Mouse (Mus musculus) lung, postnatal 0 days (tissue): ENCODE results near the gene Trmt61a. TPM values are rescaled to one million over a fixed set of nuclear protein-coding genes. Genes with fewer than 3 reads are reported as not detected.
"Not testable (repeated sequence)": the region's sequence is repeated elsewhere in the genome, so short reads cannot be mapped to it uniquely, and the experiment has no call there.

ENCODE experiments used
- ATAC-seq: fragments of 200-750 bp; cut with Nextera tagmentation; 2 replicates; pipeline ENCODE4 v1.8.0; 2017; ENCODE audit warnings: moderate library complexity
- DNase-seq: peaks from one replicate; pipeline ENCODE4 v3.0.0-alpha.2; 2016; ENCODE audit warnings: low spot score
- H3K27ac ChIP-seq: fragments of 300-500 bp; sonication (generic); 2 replicates; pipeline ENCODE4 v1.5.1; 2014; ENCODE audit warnings: antibody characterized with exemption, mild to moderate bottlenecking, low read length, mixed read lengths
- H3K27me3 ChIP-seq: fragments of 300-500 bp; sonication (generic); replicated peaks from 2 replicates; pipeline ENCODE4 v1.6.1; 2014; ENCODE audit warnings: low read length, mixed read lengths; ENCODE audit not compliant: insufficient read depth
- H3K36me3 ChIP-seq: fragments of 300-500 bp; sonication (generic); 2 replicates; pipeline ENCODE4 v1.6.1; 2014; ENCODE audit warnings: low read length, mixed read lengths; ENCODE audit not compliant: insufficient read depth
- H3K4me1 ChIP-seq: fragments of 300-500 bp; sonication (generic); 2 replicates; pipeline ENCODE4 v1.6.1; 2014; ENCODE audit warnings: antibody characterized with exemption, low read depth, low read length, mixed read lengths; ENCODE audit not compliant: insufficient read depth
- H3K4me2 ChIP-seq: fragments of 300-500 bp; sonication (generic); replicated peaks from 2 replicates; pipeline ENCODE4 v1.6.1; 2014; ENCODE audit warnings: low read depth, mild to moderate bottlenecking, low read length, moderate library complexity, mixed read lengths
- H3K4me3 ChIP-seq: fragments of 300-500 bp; sonication (generic); 2 replicates; pipeline ENCODE4 v1.5.1; 2014; ENCODE audit warnings: low read depth, low read length
- H3K9ac ChIP-seq: fragments of 300-500 bp; sonication (generic); replicated peaks from 2 replicates; pipeline ENCODE4 v1.6.1; 2014; ENCODE audit warnings: low read depth, mild to moderate bottlenecking
- H3K9me3 ChIP-seq: fragments of 300-500 bp; sonication (generic); 2 replicates; pipeline ENCODE4 v1.6.1; 2016; ENCODE audit warnings: low read length, mixed read lengths
- CTCF ChIP-seq: IDR thresholded peaks from 2 replicates; pipeline ENCODE4 v1.5.1; 2016; ENCODE audit warnings: antibody characterized with exemption, mild to moderate bottlenecking
- EP300 ChIP-seq: IDR thresholded peaks from 2 replicates; pipeline ENCODE4 v1.6.1; 2016; ENCODE audit warnings: antibody characterized with exemption, mild to moderate bottlenecking, control low read depth
- WGBS: fragments of 180-500 bp; shearing (Covaris S2); extraction: QIAGEN DNeasy Blood & Tissue Kit; methylation state at CpG from one replicate; pipeline ENCODE4 v1.1.7; 2014; 5-methylcytosine and 5-hydroxymethylcytosine counted together
- polyA plus RNA-seq: library from polyadenylated mRNA; unstranded; fragments of >200 nt; fragmentation: Nextera tagmentation; extraction: Ambion mirVana; gene quantifications from 2 replicates; pipeline ENCODE4 v1.2.1, GENCODE M21; 2015

Gene Trmt61a
- polyA plus RNA-seq, 1 experiment from 2014 or later = 4.3 TPM

DNA sequence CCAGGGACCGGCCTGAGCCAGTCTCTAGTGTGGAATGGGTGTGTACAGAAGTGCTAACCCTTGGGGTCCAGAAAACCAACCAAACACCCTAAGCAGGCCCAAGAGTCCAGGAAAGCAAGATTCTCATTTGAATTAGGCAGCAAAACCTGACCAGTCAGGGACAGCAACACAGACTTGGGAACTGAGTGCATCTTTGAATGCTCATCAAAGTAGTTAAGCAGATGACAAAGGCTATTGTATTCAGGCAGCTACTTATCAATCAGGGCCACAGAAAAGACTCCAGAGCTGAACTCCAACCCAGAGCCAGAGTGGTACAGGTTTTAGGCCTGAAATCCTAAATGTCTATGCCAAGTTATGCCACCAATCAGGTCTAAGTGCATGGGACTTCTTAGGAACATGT lies 17.3 kb upstream of the Trmt61a start:
- DNase-seq = no peak
- Histone ChIP-seq H3K9me3 (no peaks in the 10 kb centered on the region), H3K27me3 (no peaks in the 10 kb centered on the region), H3K9ac (no peak overlapping the region), H3K36me3 (peaks cover 1% of the 10 kb centered on the region), H3K4me1 (peaks cover 13% of the 10 kb centered on the region; the same call in 1 of the 2 replicates), H3K27ac (no peak overlapping the region), H3K4me3 (no peak overlapping the region), H3K4me2 (no peak overlapping the region)
- 94% methylated on average over 1 of the region's 1 CpGs for WGBS
- no peak for ATAC-seq
- TF ChIP-seq CTCF (no peak), EP300 (no peak)

DNA sequence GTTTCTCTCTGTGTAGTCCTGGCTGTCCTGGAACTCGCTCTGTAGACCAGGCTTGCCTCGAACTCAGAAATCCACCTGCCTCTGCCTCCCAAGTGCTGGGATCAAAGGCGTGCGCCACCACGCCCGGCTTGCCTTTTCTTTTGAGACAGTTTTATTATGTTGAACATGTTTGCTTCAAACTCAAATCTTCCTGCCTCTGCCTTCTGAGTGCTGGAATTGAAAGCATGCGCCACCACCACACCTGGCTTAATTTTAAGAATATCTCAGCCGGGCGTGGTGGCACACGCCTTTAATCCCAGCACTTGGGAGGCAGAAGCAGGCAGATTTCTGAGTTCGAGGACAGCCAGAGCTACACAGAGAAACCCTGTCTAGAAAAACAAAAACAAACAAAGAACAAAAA lies 16.4 kb upstream of the Trmt61a start:
- H3K36me3 ChIP-seq = not testable (repeated sequence)

DNA sequence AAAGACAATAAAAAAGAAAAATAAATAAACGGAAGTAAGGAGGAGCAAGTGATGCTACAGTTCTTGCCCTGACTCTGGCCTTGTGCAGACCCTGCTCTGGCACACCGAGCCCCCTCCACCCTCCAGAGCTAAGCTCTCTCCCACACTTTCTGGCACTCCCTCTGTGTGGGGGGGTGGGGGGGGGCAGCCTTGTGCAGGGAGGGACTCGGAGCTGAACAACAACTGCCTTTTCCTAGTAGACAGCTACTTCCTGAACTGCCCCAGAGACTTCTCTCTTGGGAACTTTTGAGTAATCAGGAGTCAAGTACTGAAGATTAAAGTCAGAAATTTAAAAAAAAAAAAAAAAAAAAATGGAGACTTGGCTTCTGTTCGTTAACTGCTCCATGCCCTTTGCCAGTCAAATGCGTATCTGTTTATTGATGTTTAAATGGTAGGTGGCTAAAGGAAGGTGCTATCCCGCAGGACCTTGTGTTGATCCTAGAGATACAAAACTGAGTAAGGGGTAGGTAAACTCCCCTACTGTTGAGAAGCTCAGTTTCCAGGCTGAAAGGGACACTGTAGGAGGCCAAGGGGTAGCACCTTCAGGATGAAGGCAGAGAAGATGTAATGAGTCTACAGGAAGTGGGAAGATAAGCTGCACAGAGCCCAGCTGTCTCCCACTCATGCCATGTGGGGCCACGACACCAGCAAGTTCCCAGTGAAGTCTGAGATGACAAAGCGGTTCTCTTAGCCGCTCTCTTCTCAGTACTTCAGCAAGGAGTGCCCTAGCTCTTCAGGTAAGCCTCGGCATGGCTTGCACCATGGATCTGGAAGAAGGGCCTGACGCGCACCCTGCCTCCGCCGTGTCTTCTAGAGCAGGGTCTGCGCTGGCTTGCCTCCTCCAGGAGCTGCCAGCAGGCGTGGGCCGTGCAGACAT lies 14.4 kb upstream of the Trmt61a start:
- Histone ChIP-seq H3K9ac (no peak overlapping the region), H3K4me3 (no peak overlapping the region), H3K36me3 (no peaks in the 10 kb centered on the region), H3K9me3 (no peaks in the 10 kb centered on the region), H3K4me1 (peaks cover 13% of the 10 kb centered on the region; the same call in 1 of the 2 replicates), H3K4me2 (peak overlapping the region; percentile 32), H3K27ac (peak overlapping the region; percentile 89), H3K27me3 (no peaks in the 10 kb centered on the region)
- 23% methylated on average over 17 of the region's 17 CpGs for WGBS
- peak; percentile 54 for ATAC-seq
- no peak for TF ChIP-seq CTCF
- DNase-seq = peak; percentile 81

More for the DNA sequence above, 16.4 kb upstream of the Trmt61a start:
- H3K4me2 ChIP-seq, H3K4me3 ChIP-seq, H3K27me3 ChIP-seq, H3K27ac ChIP-seq, H3K9ac ChIP-seq, DNase-seq, H3K9me3 ChIP-seq, ATAC-seq: not testable (repeated sequence)
- peaks cover 13% of the 10 kb centered on the region; the same call in 1 of the 2 replicates for H3K4me1 ChIP-seq
- WGBS = 97% methylated on average over 11 of the region's 11 CpGs

DNA sequence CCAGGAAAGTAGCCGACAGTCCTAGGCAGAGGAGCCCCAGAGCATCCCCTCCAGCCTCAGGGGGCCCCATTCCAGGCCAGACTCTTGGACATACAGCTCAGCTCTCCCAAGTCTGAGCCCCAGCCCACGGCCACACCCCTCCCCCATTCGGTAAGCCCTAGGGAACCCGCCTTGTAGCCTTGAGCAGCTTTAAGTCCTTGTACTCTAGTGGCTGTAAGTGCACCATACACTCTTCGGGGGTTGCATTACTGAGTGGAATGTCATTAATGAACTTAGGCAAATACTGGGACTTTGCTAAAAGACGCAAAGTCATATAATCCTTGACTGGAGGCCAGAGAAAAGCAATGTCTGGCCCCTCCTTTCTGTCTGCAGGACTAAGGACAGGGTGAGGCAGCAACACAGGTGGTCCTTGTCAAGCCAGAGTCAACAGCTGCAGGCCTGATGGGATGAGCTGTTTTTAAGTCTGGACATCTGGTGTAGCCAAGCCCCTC lies 13.7 kb upstream of the Trmt61a start:
- H3K4me1 ChIP-seq = peaks cover 13% of the 10 kb centered on the region; the same call in 1 of the 2 replicates
- ATAC-seq = peak; percentile 90
- H3K9ac ChIP-seq = no peak overlapping the region
- no peaks in the 10 kb centered on the region for H3K36me3 ChIP-seq
- H3K9me3 ChIP-seq = no peaks in the 10 kb centered on the region
- peak overlapping the region; percentile 89 for H3K27ac ChIP-seq
- WGBS = 18% methylated on average over 6 of the region's 6 CpGs
- no peak overlapping the region for H3K4me3 ChIP-seq
- peak; percentile 95 for DNase-seq
- peak; percentile 85 for TF ChIP-seq EP300
- TF ChIP-seq CTCF = peak; percentile 45
- H3K4me2 ChIP-seq = peak overlapping the region; percentile 32
- no peaks in the 10 kb centered on the region for H3K27me3 ChIP-seq

DNA sequence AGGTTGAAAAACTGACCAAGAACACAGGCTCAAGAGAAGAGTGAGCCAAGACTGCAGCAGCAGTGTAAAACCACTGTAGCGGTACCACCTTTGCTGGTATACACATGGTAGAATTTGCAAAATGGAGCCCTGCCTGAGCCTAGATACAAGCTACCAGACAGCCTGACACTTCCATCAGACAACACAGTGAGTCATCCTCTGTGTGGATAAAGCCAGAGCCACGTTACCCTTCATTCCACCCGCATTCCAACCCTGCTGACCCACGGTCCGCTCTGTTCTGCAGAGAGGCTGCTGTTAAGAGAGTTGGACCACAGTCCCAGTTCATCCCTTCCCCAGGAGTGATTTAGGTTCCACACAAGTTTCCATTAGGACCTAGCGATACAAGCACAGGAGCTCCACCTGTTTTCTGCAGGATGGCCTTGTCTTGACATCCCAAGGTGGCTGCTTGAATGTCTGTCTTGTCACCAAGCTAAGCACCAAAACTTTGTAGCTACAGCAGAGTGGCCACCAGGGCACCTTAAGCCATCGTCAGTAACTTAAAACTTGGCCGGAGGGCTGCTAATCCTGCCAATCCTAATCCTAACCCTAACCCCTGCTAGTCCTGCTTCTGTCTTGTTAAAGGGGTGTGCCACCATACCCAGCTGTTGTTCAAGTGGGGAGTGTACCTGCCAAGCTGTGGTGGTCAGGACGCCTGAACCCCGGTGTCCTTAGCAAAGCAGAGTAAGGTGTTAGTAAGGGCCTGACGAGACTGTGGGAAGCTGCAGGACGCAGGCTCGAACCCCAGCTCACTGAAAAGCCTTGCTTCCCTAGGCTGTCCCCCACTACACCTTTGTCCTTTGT lies 12.6 kb upstream of the Trmt61a start:
- Histone ChIP-seq H3K27ac (peak overlapping the region; percentile 89), H3K9me3 (no peaks in the 10 kb centered on the region), H3K9ac (no peak overlapping the region), H3K4me3 (no peak overlapping the region), H3K4me1 (peaks cover 14% of the 10 kb centered on the region; the same call in 1 of the 2 replicates), H3K27me3 (no peaks in the 10 kb centered on the region), H3K36me3 (no peaks in the 10 kb centered on the region), H3K4me2 (0 out of 2 replicates have a peak overlapping the region, but pooled peaks have one; percentile 5)
- WGBS = 71% methylated on average over 13 of the region's 13 CpGs
- no peak; the same call in 1 of the 2 replicates for TF ChIP-seq CTCF
- no peak for TF ChIP-seq EP300
- DNase-seq = peak; percentile 73
- ATAC-seq = no peak

DNA sequence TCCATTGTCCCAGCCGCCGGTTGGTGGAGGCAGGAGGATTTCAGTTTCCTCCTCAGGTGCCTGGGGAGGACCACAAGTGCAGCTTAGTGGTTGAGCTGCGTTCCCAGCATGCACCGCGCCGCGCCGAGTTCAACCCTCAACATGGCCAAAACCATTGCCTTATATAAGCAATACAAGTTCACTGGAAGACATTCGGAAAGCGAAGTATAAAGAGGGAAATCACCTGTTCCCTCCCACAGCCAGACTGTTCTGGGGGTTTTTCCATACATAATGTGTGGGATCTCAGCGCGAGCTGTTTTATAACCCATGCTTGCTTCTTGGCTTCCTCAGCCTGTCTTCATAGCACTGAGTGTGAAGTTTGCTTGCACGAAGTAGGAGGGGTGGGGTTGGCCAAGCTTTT lies 11.5 kb upstream of the Trmt61a start:
- peaks cover 26% of the 10 kb centered on the region; the same call in 1 of the 2 replicates for H3K4me1 ChIP-seq
- WGBS = 74% methylated on average over 13 of the region's 13 CpGs

More for the DNA sequence above, 11.5 kb upstream of the Trmt61a start:
- Histone ChIP-seq H3K27me3 (no peaks in the 10 kb centered on the region), H3K36me3 (no peaks in the 10 kb centered on the region), H3K9me3 (no peaks in the 10 kb centered on the region), H3K4me3 (no peak overlapping the region), H3K27ac (no peak overlapping the region), H3K4me2 (no peak overlapping the region), H3K9ac (no peak overlapping the region)
- DNase-seq (no peak), ATAC-seq (no peak)
- TF ChIP-seq CTCF (no peak), EP300 (no peak)
